Mouse (Mus musculus): ENCODE results near the gene Sprr3. TPM values are rescaled to one million over a fixed set of nuclear protein-coding genes. Genes with fewer than 3 reads are reported as not detected.

Sprr3 gene
- not detected for polyA plus RNA-seq (2017; shearing (Covaris generic))

GRCm38 (mm10) chr3:92458620-92459019 is at the start of gene Sprr3:
Gene Sprr3, minus strand, starts transcription at chr3:92458720.

GRCm38 (mm10) chr3:92500393-92500792 is 41.9 kb upstream of the Sprr3 start, which contains the start of gene Sprr4:
Gene Sprr4, minus strand, starts transcription at chr3:92500493.

DNA sequence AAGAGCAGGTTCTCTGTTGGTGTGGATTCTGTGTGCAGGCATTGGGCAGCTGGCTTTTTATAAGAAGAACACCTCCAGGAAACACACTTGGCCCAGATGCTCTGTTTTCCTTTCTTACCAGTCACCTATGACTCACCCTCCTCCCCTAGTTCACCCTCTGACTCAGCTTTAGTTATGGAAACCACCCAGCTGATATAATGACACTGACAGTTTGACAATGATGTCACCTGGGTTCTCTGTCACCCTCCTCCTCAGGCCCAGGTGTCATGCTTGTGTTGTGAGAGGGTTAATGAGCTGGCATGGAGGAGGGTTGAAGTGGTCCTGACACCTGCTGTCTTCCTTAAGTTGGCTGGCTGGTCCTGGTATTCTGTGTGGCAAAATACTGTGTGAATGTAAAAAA is 27.3 kb upstream of the Sprr3 start, which contains the start of gene Sprr1a:
Gene Sprr1a (minus strand): TSS at position 33 of the 400 bp plus-strand sequence.

DNA sequence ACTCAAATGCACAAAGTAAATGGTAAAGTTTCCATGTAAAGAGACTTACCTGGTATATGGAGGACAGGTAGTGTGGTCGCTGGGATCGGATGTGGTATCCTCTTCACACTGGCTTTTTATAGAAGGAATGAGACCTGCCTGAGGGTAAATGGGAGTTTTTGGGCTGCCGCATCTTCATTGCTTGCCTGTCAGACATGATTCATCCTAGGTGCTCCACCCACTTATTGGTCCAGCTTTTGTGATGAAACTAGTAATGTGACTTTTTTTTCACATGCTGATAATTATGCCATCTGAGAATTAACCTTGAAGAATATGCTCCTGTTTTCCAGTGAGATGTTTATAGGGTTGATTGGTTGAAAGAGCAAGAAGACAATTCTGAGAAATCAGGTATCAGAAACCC is 19.8 kb downstream of the Sprr3 start, which contains the start of gene Sprr1b:
Gene Sprr1b (minus strand): TSS at position 101 of the 400 bp plus-strand sequence.

GRCm38 (mm10) chr3:92432282-92432681 is 26.2 kb downstream of the Sprr3 start, which contains the start of gene Sprr2k:
Gene Sprr2k, plus strand, starts transcription at chr3:92432582.

GRCm38 (mm10) chr3:92429323-92429722 is 29.2 kb downstream of the Sprr3 start, which contains the start of gene Gm9774:
Gene Gm9774, minus strand, starts transcription at chr3:92429423.

GRCm38 (mm10) chr3:92417782-92418181 is 40.7 kb downstream of the Sprr3 start, which contains the start of gene Sprr2j-ps:
Gene Sprr2j-ps, plus strand, starts transcription at chr3:92418082.

DNA sequence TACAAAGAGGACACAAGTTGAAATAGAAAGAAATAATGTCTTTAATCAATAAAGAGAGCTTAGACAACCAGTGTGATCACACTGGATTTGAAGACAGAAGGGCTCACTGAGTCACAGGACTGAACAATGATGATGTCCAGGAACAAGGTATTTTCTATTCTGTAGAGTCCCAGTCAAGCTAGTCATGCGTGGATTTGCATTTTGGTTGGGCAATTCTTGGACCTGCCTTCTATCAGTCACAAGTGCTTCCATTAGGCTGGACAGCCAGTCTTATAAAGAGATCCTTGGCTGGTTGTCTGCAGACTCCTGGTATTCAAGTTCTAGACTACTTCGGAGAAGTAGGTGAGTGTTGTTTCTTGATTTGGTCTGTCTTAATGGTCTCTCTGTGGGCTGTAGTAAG is 50.8 kb downstream of the Sprr3 start, which contains the start of gene Sprr2i:
Gene Sprr2i (plus strand): TSS at position 301 of the 400 bp plus-strand sequence.

Other genes with a start within 250 kb of the Sprr3 start
- not detected for gene Sprr2a1, start 242.9 kb downstream of the Sprr3 start, polyA plus RNA-seq (2017; shearing (Covaris generic))
- not detected for gene Sprr2a2, start 242.8 kb downstream of the Sprr3 start, polyA plus RNA-seq (2017; shearing (Covaris generic))
- gene Sprr2a3, start 173.3 kb downstream of the Sprr3 start, polyA plus RNA-seq (2017; shearing (Covaris generic)), result not detected
- gene Sprr2b, start 142.1 kb downstream of the Sprr3 start, polyA plus RNA-seq (2017; shearing (Covaris generic)), result not detected
- not detected for gene Sprr2d, start 119.6 kb downstream of the Sprr3 start, polyA plus RNA-seq (2017; shearing (Covaris generic))
- not detected for gene Sprr2e, start 106.6 kb downstream of the Sprr3 start, polyA plus RNA-seq (2017; shearing (Covaris generic))
- not detected for gene Sprr2f, start 93.5 kb downstream of the Sprr3 start, polyA plus RNA-seq (2017; shearing (Covaris generic))
- gene Sprr2h, start 73.0 kb downstream of the Sprr3 start, polyA plus RNA-seq (2017; shearing (Covaris generic)), result not detected
- gene Sprr2i, start 50.7 kb downstream of the Sprr3 start, polyA plus RNA-seq (2017; shearing (Covaris generic)), result not detected
- not detected for gene Sprr2j-ps, start 40.6 kb downstream of the Sprr3 start, polyA plus RNA-seq (2017; shearing (Covaris generic))
- 27.2 TPM for gene Gm9774, start 29.3 kb downstream of the Sprr3 start, polyA plus RNA-seq (2017; shearing (Covaris generic))
- not detected for gene Sprr2k, start 26.1 kb downstream of the Sprr3 start, polyA plus RNA-seq (2017; shearing (Covaris generic))
- not detected for gene Sprr1b, start 19.9 kb downstream of the Sprr3 start, polyA plus RNA-seq (2017; shearing (Covaris generic))
- gene Sprr1a, start 27.2 kb upstream of the Sprr3 start, polyA plus RNA-seq (2017; shearing (Covaris generic)), result not detected
- gene Sprr4, start 41.8 kb upstream of the Sprr3 start, polyA plus RNA-seq (2017; shearing (Covaris generic)), result not detected
- gene 2310046K23Rik, start 75.8 kb upstream of the Sprr3 start, polyA plus RNA-seq (2017; shearing (Covaris generic)), result not detected
- not detected for gene Ivl, start 115.0 kb upstream of the Sprr3 start, polyA plus RNA-seq (2017; shearing (Covaris generic))
- not detected for gene Smcp, start 130.3 kb upstream of the Sprr3 start, polyA plus RNA-seq (2017; shearing (Covaris generic))
- not detected for gene 2210017I01Rik, start 148.8 kb upstream of the Sprr3 start, polyA plus RNA-seq (2017; shearing (Covaris generic))
- gene Lce6a, start 162.9 kb upstream of the Sprr3 start, polyA plus RNA-seq (2017; shearing (Covaris generic)), result not detected
- gene Lce1a1, start 189.6 kb upstream of the Sprr3 start, polyA plus RNA-seq (2017; shearing (Covaris generic)), result not detected
- gene Lce1b, start 198.2 kb upstream of the Sprr3 start, polyA plus RNA-seq (2017; shearing (Covaris generic)), result not detected
- not detected for gene Lce1a2, start 211.6 kb upstream of the Sprr3 start, polyA plus RNA-seq (2017; shearing (Covaris generic))
- gene Lce1c, start 220.5 kb upstream of the Sprr3 start, polyA plus RNA-seq (2017; shearing (Covaris generic)), result not detected
- gene Lce1d, start 228.5 kb upstream of the Sprr3 start, polyA plus RNA-seq (2017; shearing (Covaris generic)), result not detected